17 mouse cellular contexts compared by ENCODE assay signal in genomic region chr7:130250994-130251393, GRCm38 (mm10).
DNase-seq lines count a peak whose midpoint lies in the region; ATAC-seq and TF ChIP-seq lines count a peak whose summit lies in the region.
"Had no signal": no experiment of that assay in that cellular context is flagged by ENCODE, and none has a peak within 500 bp of the region (broad histone marks: within the 10 kb centered on the region; RNA-seq: fewer than 3 reads in every experiment).

No protein-coding gene starts in this region.

- no peak for TF ChIP-seq CTCF in kidney, postnatal 0 days (IDR thresholded peaks at IDR 0.05; ENCODE audit: low read depth)
- no peak for TF ChIP-seq CTCF in E14TG2a.4 (conservative IDR thresholded peaks at IDR 0.05; ENCODE audit: low read length)

- peaks cover 46% of the 10 kb centered on the region for H3K4me1 ChIP-seq in kidney, postnatal 0 days (replicated peaks; ENCODE audit: insufficient read depth, low read length)
- peaks cover 98% of the 10 kb centered on the region for H3K4me1 ChIP-seq in E14TG2a.4 (replicated peaks; ENCODE audit: low read depth, low read length)
- peaks cover 79% of the 10 kb centered on the region for H3K4me1 ChIP-seq in embryonic facial prominence, embryonic 10.5 days
- peaks cover 88% of the 10 kb centered on the region for H3K4me1 ChIP-seq in intestine, embryonic 16.5 days (ENCODE audit: control insufficient read depth, insufficient read depth, low read length)

- H3K27me3 ChIP-seq in kidney, postnatal 0 days (ENCODE audit: insufficient read depth, low read length), result no peaks in the 10 kb centered on the region
- peaks cover 22% of the 10 kb centered on the region for H3K27me3 ChIP-seq in E14TG2a.4 (ENCODE audit: insufficient read depth, low read length)
- H3K27me3 ChIP-seq in embryonic facial prominence, embryonic 10.5 days (replicated peaks; ENCODE audit: low read depth, poor library complexity, severe bottlenecking), result peaks cover 45% of the 10 kb centered on the region; the same call in 1 of the 2 replicates
- no peaks in the 10 kb centered on the region for H3K27me3 ChIP-seq in intestine, embryonic 16.5 days (replicated peaks; ENCODE audit: control insufficient read depth, insufficient read depth, low read length)
- H3K27me3 ChIP-seq: heart, embryonic 15.5 days; hindbrain, embryonic 13.5 days had no signal

- H3K9ac ChIP-seq in kidney, postnatal 0 days (ENCODE audit: low read depth, low read length), result no peak overlapping the region
- no peak overlapping the region for H3K9ac ChIP-seq in intestine, embryonic 16.5 days (ENCODE audit: low read depth, low read length)
- H3K9ac ChIP-seq: heart, embryonic 15.5 days; hindbrain, embryonic 13.5 days had no signal

- DNase-seq in kidney, postnatal 0 days (ENCODE audit: low spot score), result peak; percentile 75
- no peak for DNase-seq in kidney, postnatal 36 days
- DNase-seq in embryonic facial prominence, embryonic 10.5 days (ENCODE audit: low spot score), result no peak
- DNase-seq in retina, embryonic 14.5 days (ENCODE audit: low spot score), result peak; percentile 60
- no peak for DNase-seq in cerebellum, adult 18-20 months
- DNase-seq: cerebellum, adult 11 months; heart, adult 11 months; layer of hippocampus, adult 9-11 months; lung, postnatal 10 days; thymus, adult 18-20 months had no signal

- H3K9me3 ChIP-seq in kidney, postnatal 0 days (replicated peaks; ENCODE audit: low read length), result no peaks in the 10 kb centered on the region
- H3K9me3 ChIP-seq in E14TG2a.4 (ENCODE audit: low read length), result no peaks in the 10 kb centered on the region
- no peaks in the 10 kb centered on the region for H3K9me3 ChIP-seq in embryonic facial prominence, embryonic 10.5 days
- H3K9me3 ChIP-seq in intestine, embryonic 16.5 days (ENCODE audit: control insufficient read depth, low read length), result no peaks in the 10 kb centered on the region
- H3K9me3 ChIP-seq: heart, embryonic 15.5 days; hindbrain, embryonic 13.5 days had no signal

- WGBS in kidney, postnatal 0 days, result 33% methylated on average over 4 of the region's 4 CpGs
- WGBS in embryonic facial prominence, embryonic 10.5 days, result 56% methylated on average over 4 of the region's 4 CpGs
- WGBS in intestine, embryonic 16.5 days, result 44% methylated on average over 4 of the region's 4 CpGs

- no peak overlapping the region for H3K4me2 ChIP-seq in kidney, postnatal 0 days (ENCODE audit: low read length)
- no peak overlapping the region for H3K4me2 ChIP-seq in intestine, embryonic 16.5 days (ENCODE audit: low read depth, low read length)
- H3K4me2 ChIP-seq: heart, embryonic 15.5 days; hindbrain, embryonic 13.5 days; midbrain, embryonic 11.5 days had no signal

- ATAC-seq in kidney, postnatal 0 days (replicated peaks; ENCODE audit: low FRiP score, low read depth), result peak; percentile 65
- ATAC-seq in intestine, embryonic 16.5 days, result no peak
- ATAC-seq: CD4-positive, CD25-positive, alpha-beta regulatory T cell, adult 4 months; forebrain, embryonic 14.5 days had no signal

- H3K36me3 ChIP-seq in kidney, postnatal 0 days (ENCODE audit: insufficient read depth, low read length), result no peaks in the 10 kb centered on the region
- H3K36me3 ChIP-seq in E14TG2a.4 (ENCODE audit: insufficient read depth, low read length), result no peaks in the 10 kb centered on the region
- H3K36me3 ChIP-seq in embryonic facial prominence, embryonic 10.5 days (replicated peaks), result peaks cover 20% of the 10 kb centered on the region
- H3K36me3 ChIP-seq in intestine, embryonic 16.5 days (ENCODE audit: control insufficient read depth, insufficient read depth, low read length), result no peaks in the 10 kb centered on the region
- H3K36me3 ChIP-seq: heart, embryonic 15.5 days; hindbrain, embryonic 13.5 days had no signal

- H3K27ac ChIP-seq in kidney, postnatal 0 days, result peak overlapping the region; percentile 28; the same call in 1 of the 2 replicates
- H3K27ac ChIP-seq in embryonic facial prominence, embryonic 10.5 days (replicated peaks), result peak overlapping the region; percentile 19; the same call in 1 of the 2 replicates
- no peak overlapping the region for H3K27ac ChIP-seq in intestine, embryonic 16.5 days (ENCODE audit: low read length)
- H3K27ac ChIP-seq: heart, embryonic 15.5 days; hindbrain, embryonic 13.5 days had no signal

- H3K4me3 ChIP-seq in kidney, postnatal 0 days (replicated peaks; ENCODE audit: low read depth, low read length), result no peak overlapping the region
- H3K4me3 ChIP-seq in E14TG2a.4 (replicated peaks; ENCODE audit: low read length), result peak overlapping the region; percentile 27; the same call in 1 of the 2 replicates
- no peak overlapping the region for H3K4me3 ChIP-seq in embryonic facial prominence, embryonic 10.5 days
- H3K4me3 ChIP-seq in intestine, embryonic 16.5 days (ENCODE audit: low read length), result no peak overlapping the region
- H3K4me3 ChIP-seq: heart, embryonic 15.5 days; hindbrain, embryonic 13.5 days had no signal

Comparison
In these comparisons a context has a peak if more than half of its experiments do, and no peak if none do; other contexts are left out.
1. DNase-seq: peak in kidney, postnatal 0 days (single experiment) and retina, embryonic 14.5 days (single experiment); none in kidney, postnatal 36 days (0 of 2), embryonic facial prominence, embryonic 10.5 days (single experiment) and cerebellum, adult 18-20 months (0 of 2).